Mouse (Mus musculus) left cerebral cortex, postnatal 25 days (tissue): ENCODE measurements around the gene Hoxc6. TPM values are rescaled to one million over a fixed set of nuclear protein-coding genes. Genes with fewer than 3 reads are reported as not detected.

Source experiments
- DNase-seq, 2 experiments: peaks; one replicate each; pipeline ENCODE4 v3.0.0; 2022; ENCODE audit warnings: low spot score in 2 of 2, mixed read lengths in 1 of 2
- intact Hi-C: fragments of 180-260 bp; cut with DNase I; formaldehyde crosslinking; loops from one replicate; pipeline ENCODE4 v1.15.1; 2025
- microRNA-seq, 2 experiments: library from miRNA; unstranded; fragments of <30 nt; microRNA quantifications; one replicate each; pipeline ENCODE4 v1.2.0; 2022
- total RNA-seq, 2 experiments: library from RNA; stranded (reverse); gene quantifications; 2 replicates each; pipeline ENCODE4 v1.2.3; 2021

Gene Hoxc6
- total RNA-seq, 2 experiments from 2014 or later, result not detected

DNA sequence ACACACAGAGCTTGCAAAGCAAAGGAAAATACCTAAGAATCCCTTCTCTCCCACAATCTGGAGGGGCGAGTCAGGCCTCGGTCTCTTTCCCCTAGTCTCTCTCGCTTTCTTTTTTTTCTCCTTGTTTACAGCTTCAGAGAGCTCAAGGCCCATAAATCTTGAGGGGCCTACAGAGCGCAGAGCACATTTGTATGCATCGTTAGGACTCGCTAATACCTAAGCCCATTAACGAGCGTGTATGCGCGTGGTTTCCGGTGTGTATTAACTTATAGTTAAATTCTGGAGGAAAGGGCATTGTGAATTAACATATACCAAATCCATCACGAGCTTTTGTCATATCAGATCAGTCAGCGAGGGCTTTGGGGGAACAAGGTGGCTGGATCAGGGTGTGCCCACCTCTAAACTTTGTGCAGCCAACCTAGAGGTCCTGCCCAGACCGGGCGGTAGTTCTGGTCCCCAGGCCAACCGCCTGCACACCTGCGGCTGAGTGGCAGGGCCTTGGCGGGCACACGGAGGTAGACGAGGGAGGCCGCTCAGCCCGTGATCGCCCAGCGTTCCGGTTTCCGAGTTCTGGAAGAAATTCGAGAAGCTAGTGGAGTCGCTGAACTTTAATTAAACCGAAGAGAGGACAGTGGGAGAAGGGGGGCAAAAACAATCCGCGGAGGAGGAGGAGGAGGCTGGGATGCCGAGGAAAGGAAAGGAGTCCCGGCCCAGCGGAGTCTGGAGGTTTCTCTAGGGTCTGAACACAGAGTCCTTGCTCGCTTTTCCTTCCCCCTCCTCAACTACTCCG lies 62.5 kb downstream of the Hoxc6 start:
- intact Hi-C loops, result no loop called here
- DNase-seq, result no peak

DNA sequence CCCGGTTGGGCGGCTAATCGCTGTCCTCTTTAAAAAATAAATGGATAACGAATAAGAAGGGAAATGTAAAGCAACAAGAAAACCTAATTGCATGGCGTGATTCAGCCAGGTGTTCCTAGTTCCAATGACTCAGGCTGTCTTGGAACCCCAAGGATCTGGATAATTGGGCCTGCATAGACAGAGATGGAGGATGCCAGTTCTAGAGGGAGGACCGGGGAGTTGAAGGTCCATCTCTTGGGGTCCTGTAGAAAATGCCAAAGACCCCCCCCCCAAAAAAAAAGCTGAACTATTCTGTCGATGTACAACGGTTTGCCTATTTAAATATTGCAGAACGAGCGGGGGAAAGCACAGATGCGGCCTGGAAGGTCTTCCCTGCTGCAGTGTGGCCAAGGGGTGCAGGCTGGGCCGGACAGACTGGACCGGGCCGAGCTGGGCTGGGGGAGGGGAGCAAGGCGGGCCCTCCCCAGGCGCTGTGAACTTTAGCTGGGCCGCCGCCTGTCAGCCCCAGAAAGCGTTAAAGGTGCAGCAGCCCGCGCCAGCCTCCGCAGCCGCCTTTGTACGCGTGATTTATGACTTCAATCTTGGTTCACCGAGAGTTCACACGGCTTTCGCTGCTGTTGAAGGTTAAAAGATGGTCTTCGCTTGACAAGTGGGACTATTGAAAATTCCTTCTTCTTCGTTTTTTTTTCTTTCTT lies 63.2 kb downstream of the Hoxc6 start:
- no peak for DNase-seq
- intact Hi-C loops, result no loop called here

Small RNA genes within 50 kb of the gene (microRNA-seq; reads per million reads assigned to microRNA genes)
- gene Mir196a-2 (0.25 to 1.0 reads per million in 2 experiments), gene Mir615 (0 to 0.74 reads per million in 2 experiments)

Other genes starting within 250 kb of the Hoxc6 start
- not detected for gene Hoxc13, start 77.2 kb upstream of the Hoxc6 start, total RNA-seq
- not detected for gene Hoxc12, start 61.5 kb upstream of the Hoxc6 start, total RNA-seq
- gene Hoxc11, start 43.8 kb upstream of the Hoxc6 start, total RNA-seq, result not detected
- gene Hoxc10, start 31.5 kb upstream of the Hoxc6 start, total RNA-seq, result not detected
- gene Hoxc5, start 30.8 kb upstream of the Hoxc6 start, total RNA-seq, result not detected
- not detected for gene Hoxc9, start 21.8 kb upstream of the Hoxc6 start, total RNA-seq
- not detected for gene Hoxc8, start 7.7 kb upstream of the Hoxc6 start, total RNA-seq
- gene Hoxc4, start 20.7 kb downstream of the Hoxc6 start, total RNA-seq, result not detected
- gene Smug1, start 168.8 kb downstream of the Hoxc6 start, total RNA-seq, result 10 to 100 TPM; 19.2 to 20.9 TPM
- gene Cbx5, start 241.6 kb downstream of the Hoxc6 start, total RNA-seq, result 100 to 1,000 TPM; 173 to 187 TPM
- gene Hnrnpa1, start 242.2 kb downstream of the Hoxc6 start, total RNA-seq, result 100 to 1,000 TPM; 218 to 219 TPM